Mouse (Mus musculus) hematopoietic stem cell, adult 5-6 weeks (primary cell): ENCODE data around the gene P4ha2. TPM values are rescaled to one million over a fixed set of nuclear protein-coding genes. Genes with fewer than 3 reads are reported as not detected.
"Not testable (repeated sequence)": the region's sequence is repeated elsewhere in the genome, so short reads cannot be mapped to it uniquely, and the experiment has no call there.

ENCODE experiments used
- ATAC-seq, 2 experiments: fragments of 125-278 bp in 1 of 2; replicated peaks in 1 of 2; 2 replicates each; pipeline ENCODE4 v1.8.0; 2016 to 2017; ENCODE audit warnings: inconsistent platforms in 2 of 2, mild to moderate bottlenecking in 2 of 2, moderate number of reproducible peaks in 2 of 2, low read depth in 1 of 2, moderate TSS enrichment in 1 of 2; ENCODE audit not compliant: low FRiP score in 2 of 2, poor library complexity in 2 of 2, severe bottlenecking in 2 of 2, insufficient read depth in 1 of 2, low TSS enrichment in 1 of 2
- total RNA-seq: library from RNA; stranded (forward); fragments of 172-1452, 232-1000 nt; gene quantifications from 2 replicates; pipeline ENCODE4 v1.2.3, GENCODE M21; 2017

P4ha2 gene
- total RNA-seq, 1 experiment from 2014 or later: not detected

GRCm38 (mm10) chr11:54117096-54117495, 17.2 kb downstream of the P4ha2 start:
- ATAC-seq: no peak

GRCm38 (mm10) chr11:54119126-54119525, 19.2 kb downstream of the P4ha2 start:
- ATAC-seq: no peak

- ATAC-seq: peak; percentile 44 to 63; a peak in 2 of 4 replicates
Observed at GRCm38 (mm10) chr11:54119740-54120360, 20.0 kb downstream of the P4ha2 start.

- peak in 1 of 2 experiments; percentile 38; a peak in 1 of 4 replicates for ATAC-seq
Observed at GRCm38 (mm10) chr11:54122416-54123264, 22.7 kb downstream of the P4ha2 start.

GRCm38 (mm10) chr11:54125982-54126648, 26.2 kb downstream of the P4ha2 start:
- no peak for ATAC-seq

- peak; percentile 60 to 62 for ATAC-seq
Observed at GRCm38 (mm10) chr11:54126654-54127374, 26.9 kb downstream of the P4ha2 start.

GRCm38 (mm10) chr11:54127397-54127796, 27.5 kb downstream of the P4ha2 start:
- no peak for ATAC-seq

GRCm38 (mm10) chr11:54129955-54130354, 30.1 kb downstream of the P4ha2 start:
- ATAC-seq: no peak

- no peak for ATAC-seq
Observed at GRCm38 (mm10) chr11:54130721-54131120, 30.8 kb downstream of the P4ha2 start.

GRCm38 (mm10) chr11:54132290-54132689, 32.4 kb downstream of the P4ha2 start:
- no peak for ATAC-seq

GRCm38 (mm10) chr11:54134905-54135304, 35.0 kb downstream of the P4ha2 start:
- ATAC-seq: no peak

GRCm38 (mm10) chr11:54140159-54140558, 40.3 kb downstream of the P4ha2 start:
- not testable (repeated sequence) for ATAC-seq

- no peak for ATAC-seq
Observed at GRCm38 (mm10) chr11:54141200-54141971, 41.5 kb downstream of the P4ha2 start.

GRCm38 (mm10) chr11:54144886-54145285, 45.0 kb downstream of the P4ha2 start:
- ATAC-seq: peak in 1 of 2 experiments; percentile 52; a peak in 2 of 4 replicates

- ATAC-seq: no peak
Observed at GRCm38 (mm10) chr11:54145990-54146389, 46.1 kb downstream of the P4ha2 start.

GRCm38 (mm10) chr11:54149791-54150465, 50.0 kb downstream of the P4ha2 start:
- ATAC-seq: peak; percentile 47 to 50; a peak in 2 of 4 replicates
